Mouse (Mus musculus) liver, adult 2 months (tissue): ENCODE measurements at regions not wholly inside any gene's neighbourhood (a gene's known extent, or its start where the extent isn't known, plus 50 kb on each side); places are given as distances from the start of the nearest gene placed in this dataset.

Experiments
- CTCF ChIP-seq: fragments of 200-500 bp; IDR thresholded peaks from 2 replicates; pipeline ENCODE4 v1.5.1; 2011; ENCODE audit warnings: low read depth, low read length, control low read depth
- POLR2A ChIP-seq: fragments of 200-500 bp; IDR thresholded peaks from 2 replicates; pipeline ENCODE4 v1.6.1; 2011; ENCODE audit warnings: low read length, control low read depth; ENCODE audit not compliant: insufficient read depth; ENCODE audit errors: extremely low read depth

GRCm38 (mm10) chr10:37212350-37213035 lies 73.8 kb upstream of the Marcks start:
- TF ChIP-seq POLR2A (no peak), CTCF (no peak)
